Mouse (Mus musculus): ENCODE results near the gene Ptger2. TPM values are rescaled to one million over a fixed set of nuclear protein-coding genes. Genes with fewer than 3 reads are reported as not detected.
"Not testable (repeated sequence)": the region's sequence is repeated elsewhere in the genome, so short reads cannot be mapped to it uniquely, and the experiment has no call there.

Gene Ptger2
- polyA plus RNA-seq (2015; fragmentation: Nextera tagmentation; extraction: Ambion mirVana), result 1.3 and 1.5 TPM in 2 replicates

- not testable (repeated sequence) for H3K4me1 ChIP-seq (ENCODE audit: control insufficient read depth, insufficient read depth, low read length); H3K27me3 ChIP-seq (replicated peaks; ENCODE audit: control insufficient read depth, insufficient read depth, low read length); ATAC-seq; H3K27ac ChIP-seq (ENCODE audit: low read length); H3K36me3 ChIP-seq (ENCODE audit: control insufficient read depth, insufficient read depth, low read length); H3K9me3 ChIP-seq (ENCODE audit: control insufficient read depth, low read length)
- Histone ChIP-seq H3K4me3 (ENCODE audit: low read length) (peak within 1 kb of the TSS; percentile 58), H3K9ac (ENCODE audit: low read depth, low read length) (peak within 1 kb of the TSS; percentile 53), H3K4me2 (ENCODE audit: low read depth, low read length) (peak within 1 kb of the TSS; percentile 93)
- WGBS, result 43% methylated on average over 6 of the region's 6 CpGs
Measured at GRCm38 (mm10) chr14:44987674-44988355, at the start of gene Ptger2. TSS of gene Ptger2 (plus strand) at chr14:44988195.

- H3K9me3 ChIP-seq (ENCODE audit: control insufficient read depth, low read length), result no peaks in the 10 kb centered on the region
- H3K4me1 ChIP-seq (ENCODE audit: control insufficient read depth, insufficient read depth, low read length), result no peaks in the 10 kb centered on the region
- no peak overlapping the region for H3K4me2 ChIP-seq (ENCODE audit: low read depth, low read length)
- WGBS, result 86% methylated on average over 1 of the region's 1 CpGs
- H3K27me3 ChIP-seq (replicated peaks; ENCODE audit: control insufficient read depth, insufficient read depth, low read length), result no peaks in the 10 kb centered on the region
- H3K4me3 ChIP-seq (ENCODE audit: low read length), result no peak overlapping the region
- H3K27ac ChIP-seq (ENCODE audit: low read length), result no peak overlapping the region
- H3K36me3 ChIP-seq (ENCODE audit: control insufficient read depth, insufficient read depth, low read length), result no peaks in the 10 kb centered on the region
- H3K9ac ChIP-seq (ENCODE audit: low read depth, low read length), result no peak overlapping the region
- no peak for ATAC-seq
Measured at GRCm38 (mm10) chr14:44960746-44961145, 27.2 kb upstream of the Ptger2 start.

- whole genome bisulfite sequencing, result 6% methylated on average over 4 of the region's 4 CpGs
- not testable (repeated sequence) for H3K27ac ChIP-seq (ENCODE audit: low read length); H3K4me2 ChIP-seq (ENCODE audit: low read depth, low read length); H3K4me3 ChIP-seq (ENCODE audit: low read length); H3K9ac ChIP-seq (ENCODE audit: low read depth, low read length); H3K9me3 ChIP-seq (ENCODE audit: control insufficient read depth, low read length); H3K27me3 ChIP-seq (replicated peaks; ENCODE audit: control insufficient read depth, insufficient read depth, low read length); H3K4me1 ChIP-seq (ENCODE audit: control insufficient read depth, insufficient read depth, low read length); H3K36me3 ChIP-seq (ENCODE audit: control insufficient read depth, insufficient read depth, low read length)
- 0 out of 2 replicates have a peak, but pooled peaks have one; percentile 40 for ATAC-seq
Measured at GRCm38 (mm10) chr14:44977278-44977677, 10.7 kb upstream of the Ptger2 start.

GRCm38 (mm10) chr14:44979887-44980286, 8.1 kb upstream of the Ptger2 start:
- no peaks in the 10 kb centered on the region for H3K36me3 ChIP-seq (ENCODE audit: control insufficient read depth, insufficient read depth, low read length)
- H3K27ac ChIP-seq (ENCODE audit: low read length), result no peak overlapping the region
- no peaks in the 10 kb centered on the region for H3K9me3 ChIP-seq (ENCODE audit: control insufficient read depth, low read length)
- H3K4me2 ChIP-seq (ENCODE audit: low read depth, low read length), result no peak overlapping the region
- no peaks in the 10 kb centered on the region for H3K27me3 ChIP-seq (replicated peaks; ENCODE audit: control insufficient read depth, insufficient read depth, low read length)
- no peak for ATAC-seq
- no peak overlapping the region for H3K4me3 ChIP-seq (ENCODE audit: low read length)
- H3K4me1 ChIP-seq (ENCODE audit: control insufficient read depth, insufficient read depth, low read length), result no peaks in the 10 kb centered on the region
- H3K9ac ChIP-seq (ENCODE audit: low read depth, low read length), result no peak overlapping the region
- 37% methylated on average over 3 of the region's 3 CpGs for WGBS

- H3K27me3 ChIP-seq (replicated peaks; ENCODE audit: control insufficient read depth, insufficient read depth, low read length), result no peaks in the 10 kb centered on the region
- H3K9ac ChIP-seq (ENCODE audit: low read depth, low read length), result no peak overlapping the region
- no peak overlapping the region for H3K4me3 ChIP-seq (ENCODE audit: low read length)
- H3K27ac ChIP-seq (ENCODE audit: low read length), result no peak overlapping the region
- no peaks in the 10 kb centered on the region for H3K9me3 ChIP-seq (ENCODE audit: control insufficient read depth, low read length)
- H3K4me2 ChIP-seq (ENCODE audit: low read depth, low read length), result no peak overlapping the region
- no peaks in the 10 kb centered on the region for H3K36me3 ChIP-seq (ENCODE audit: control insufficient read depth, insufficient read depth, low read length)
- whole genome bisulfite sequencing, result 5% methylated on average over 4 of the region's 4 CpGs
- no peak for ATAC-seq
- no peaks in the 10 kb centered on the region for H3K4me1 ChIP-seq (ENCODE audit: control insufficient read depth, insufficient read depth, low read length)
Measured at GRCm38 (mm10) chr14:44981490-44981889, 6.5 kb upstream of the Ptger2 start.

- no peak for ATAC-seq
- no peaks in the 10 kb centered on the region for H3K36me3 ChIP-seq (ENCODE audit: control insufficient read depth, insufficient read depth, low read length)
- H3K27me3 ChIP-seq (replicated peaks; ENCODE audit: control insufficient read depth, insufficient read depth, low read length), result 0 out of 2 replicates have a peak, but pooled peaks cover under 1% of the 10 kb centered on the region
- no peaks in the 10 kb centered on the region for H3K9me3 ChIP-seq (ENCODE audit: control insufficient read depth, low read length)
- H3K4me1 ChIP-seq (ENCODE audit: control insufficient read depth, insufficient read depth, low read length), result peaks cover 4% of the 10 kb centered on the region; the same call in 1 of the 2 replicates
- H3K9ac ChIP-seq (ENCODE audit: low read depth, low read length), result no peak overlapping the region
- no peak overlapping the region for H3K4me3 ChIP-seq (ENCODE audit: low read length)
- WGBS, result 46% methylated on average over 9 of the region's 9 CpGs
- H3K4me2 ChIP-seq (ENCODE audit: low read depth, low read length), result no peak overlapping the region
- H3K27ac ChIP-seq (ENCODE audit: low read length), result no peak overlapping the region
Measured at GRCm38 (mm10) chr14:44984106-44984505, 3.9 kb upstream of the Ptger2 start.

GRCm38 (mm10) chr14:44986248-44986647, 1.7 kb upstream of the Ptger2 start:
- no peaks in the 10 kb centered on the region for H3K9me3 ChIP-seq (ENCODE audit: control insufficient read depth, low read length)
- H3K4me1 ChIP-seq (ENCODE audit: control insufficient read depth, insufficient read depth, low read length), result peaks cover 9% of the 10 kb centered on the region
- H3K9ac ChIP-seq (ENCODE audit: low read depth, low read length), result no peak overlapping the region
- H3K4me2 ChIP-seq (ENCODE audit: low read depth, low read length), result no peak overlapping the region
- ATAC-seq, result no peak
- H3K4me3 ChIP-seq (ENCODE audit: low read length), result no peak overlapping the region
- no peak overlapping the region for H3K27ac ChIP-seq (ENCODE audit: low read length)
- H3K36me3 ChIP-seq (ENCODE audit: control insufficient read depth, insufficient read depth, low read length), result no peaks in the 10 kb centered on the region
- peaks cover 7% of the 10 kb centered on the region; the same call in 1 of the 2 replicates for H3K27me3 ChIP-seq (replicated peaks; ENCODE audit: control insufficient read depth, insufficient read depth, low read length)

GRCm38 (mm10) chr14:44988456-44989016, 541 bp downstream of the Ptger2 start:
- peak; percentile 82 for ATAC-seq
- H3K4me1 ChIP-seq (ENCODE audit: control insufficient read depth, insufficient read depth, low read length), result peaks cover 9% of the 10 kb centered on the region
- H3K27ac ChIP-seq (ENCODE audit: low read length), result no peak overlapping the region
- no peaks in the 10 kb centered on the region for H3K36me3 ChIP-seq (ENCODE audit: control insufficient read depth, insufficient read depth, low read length)
- no peaks in the 10 kb centered on the region for H3K9me3 ChIP-seq (ENCODE audit: control insufficient read depth, low read length)
- peak overlapping the region; percentile 93 for H3K4me2 ChIP-seq (ENCODE audit: low read depth, low read length)
- peak overlapping the region; percentile 53 for H3K9ac ChIP-seq (ENCODE audit: low read depth, low read length)
- WGBS, result 4% methylated on average over 14 of the region's 14 CpGs
- H3K4me3 ChIP-seq (ENCODE audit: low read length), result peak overlapping the region; percentile 58
- peaks cover 7% of the 10 kb centered on the region; the same call in 1 of the 2 replicates for H3K27me3 ChIP-seq (replicated peaks; ENCODE audit: control insufficient read depth, insufficient read depth, low read length)

- peak overlapping the region; percentile 93 for H3K4me2 ChIP-seq (ENCODE audit: low read depth, low read length)
- peaks cover 9% of the 10 kb centered on the region for H3K4me1 ChIP-seq (ENCODE audit: control insufficient read depth, insufficient read depth, low read length)
- 3% methylated on average over 45 of the region's 45 CpGs for WGBS
- H3K9ac ChIP-seq (ENCODE audit: low read depth, low read length), result peak overlapping the region; percentile 53
- H3K9me3 ChIP-seq (ENCODE audit: control insufficient read depth, low read length), result no peaks in the 10 kb centered on the region
- peak overlapping the region; percentile 58 for H3K4me3 ChIP-seq (ENCODE audit: low read length)
- no peak overlapping the region for H3K27ac ChIP-seq (ENCODE audit: low read length)
- H3K36me3 ChIP-seq (ENCODE audit: control insufficient read depth, insufficient read depth, low read length), result no peaks in the 10 kb centered on the region
- H3K27me3 ChIP-seq (replicated peaks; ENCODE audit: control insufficient read depth, insufficient read depth, low read length), result peaks cover 7% of the 10 kb centered on the region; the same call in 1 of the 2 replicates
- ATAC-seq, result peak; percentile 51
Measured at GRCm38 (mm10) chr14:44989017-44989721, 1.2 kb downstream of the Ptger2 start.
